Mouse (Mus musculus) layer of hippocampus, adult 2 months (tissue): ENCODE data around the gene Tjp2. TPM values are rescaled to one million over a fixed set of nuclear protein-coding genes. Genes with fewer than 3 reads are reported as not detected.

Experiments used
- DNase-seq, 2 experiments: peaks; one replicate each; pipeline ENCODE4 v3.0.0; 2022; ENCODE audit warnings: low spot score in 2 of 2
- H3K27ac ChIP-seq: fragments of 200-600 bp; 2 replicates; pipeline ENCODE4 v1.8.1; 2022
- H3K4me3 ChIP-seq: fragments of 200-600 bp; 2 replicates; pipeline ENCODE4 v1.8.1; 2022; ENCODE audit warnings: mild to moderate bottlenecking
- CTCF ChIP-seq: fragments of 200-600 bp; conservative IDR thresholded peaks from 2 replicates; pipeline ENCODE4 v1.8.1; 2022; ENCODE audit warnings: antibody characterized with exemption, mild to moderate bottlenecking, moderate library complexity
- long read RNA-seq, 2 experiments: library from polyadenylated mRNA; stranded (forward); transcript quantifications; one replicate each; pipeline ENCODE4 v2.0.0; 2021; ENCODE audit warnings: borderline mapping rate in 2 of 2
- total RNA-seq, 2 experiments: library from RNA; stranded (reverse); gene quantifications; 2 replicates each; pipeline ENCODE4 v1.2.3; 2021

The Tjp2 gene
- 10 to 100 TPM; 17.6 to 20.3 TPM for total RNA-seq
- long read RNA-seq, experiment 1, full-length matches to known transcripts, result 3 of 13 reads
- long read RNA-seq, experiment 1, partial matches to known transcripts, result 3 of 13 reads
- long read RNA-seq, experiment 1, other reads (novel, unspliced or antisense), result 7 of 13 reads
- long read RNA-seq, experiment 2, full-length matches to known transcripts, result 4 of 18 reads
- long read RNA-seq, experiment 2, partial matches to known transcripts, result 3 of 18 reads
- long read RNA-seq, experiment 2, other reads (novel, unspliced or antisense), result 11 of 18 reads

GRCm38 (mm10) chr19:24224500-24225304 lies at the start of gene Tjp2:
Gene Tjp2 (minus strand): TSS chr19:24225030.
- peak in 1 of 2 experiments; percentile 23 for DNase-seq
- peak; percentile 87 for TF ChIP-seq CTCF
- peak within 1 kb of the TSS; percentile 71 for H3K4me3 ChIP-seq
- peak within 1 kb of the TSS; percentile 87 for H3K27ac ChIP-seq

GRCm38 (mm10) chr19:24274281-24274680 lies 49.5 kb upstream of the Tjp2 start:
- no peak for DNase-seq
- Histone ChIP-seq H3K27ac (no peak overlapping the region), H3K4me3 (no peak overlapping the region)
- no peak for TF ChIP-seq CTCF

- peak; percentile 93 for TF ChIP-seq CTCF
Observed at GRCm38 (mm10) chr19:24271746-24272426, 47.1 kb upstream of the Tjp2 start.

GRCm38 (mm10) chr19:24271326-24271725 lies 46.5 kb upstream of the Tjp2 start:
- no peak for TF ChIP-seq CTCF
- Histone ChIP-seq H3K4me3 (peak overlapping the region; percentile 40), H3K27ac (peak overlapping the region; percentile 65; the same call in 1 of the 2 replicates)
- DNase-seq, result peak in 1 of 2 experiments; percentile 32

More at GRCm38 (mm10) chr19:24271746-24272426, 47.1 kb upstream of the Tjp2 start:
- DNase-seq, result peak; percentile 84 to 89
- H3K4me3 ChIP-seq, result peak overlapping the region; percentile 40
- peak overlapping the region; percentile 65; the same call in 1 of the 2 replicates for H3K27ac ChIP-seq

GRCm38 (mm10) chr19:24268531-24268930 lies 43.7 kb upstream of the Tjp2 start:
- peak overlapping the region; percentile 64 for H3K27ac ChIP-seq
- no peak for TF ChIP-seq CTCF
- no peak overlapping the region for H3K4me3 ChIP-seq

GRCm38 (mm10) chr19:24266046-24266830 lies 41.4 kb upstream of the Tjp2 start:
- no peak overlapping the region for H3K4me3 ChIP-seq
- TF ChIP-seq CTCF, result peak; percentile 29; the same call in 1 of the 2 replicates
- no peak overlapping the region for H3K27ac ChIP-seq
- no peak for DNase-seq

More at GRCm38 (mm10) chr19:24268531-24268930, 43.7 kb upstream of the Tjp2 start:
- no peak for DNase-seq

- DNase-seq, result peak; percentile 68 to 83
- TF ChIP-seq CTCF, result peak; percentile 90
- no peak overlapping the region for H3K27ac ChIP-seq
- no peak overlapping the region for H3K4me3 ChIP-seq
Observed at GRCm38 (mm10) chr19:24264991-24265390, 40.2 kb upstream of the Tjp2 start.

GRCm38 (mm10) chr19:24262736-24263135 lies 37.9 kb upstream of the Tjp2 start:
- DNase-seq, result no peak
- H3K27ac ChIP-seq, result no peak overlapping the region
- no peak for TF ChIP-seq CTCF
- no peak overlapping the region for H3K4me3 ChIP-seq

GRCm38 (mm10) chr19:24259390-24260351 lies 34.8 kb upstream of the Tjp2 start:
- Histone ChIP-seq H3K27ac (peak overlapping the region; percentile 80), H3K4me3 (no peak overlapping the region)
- no peak for TF ChIP-seq CTCF
- no peak for DNase-seq

- H3K4me3 ChIP-seq, result no peak overlapping the region
- H3K27ac ChIP-seq, result no peak overlapping the region
- no peak for DNase-seq
- no peak for TF ChIP-seq CTCF
Observed at GRCm38 (mm10) chr19:24258368-24258767, 33.5 kb upstream of the Tjp2 start.

- Histone ChIP-seq H3K4me3 (no peak overlapping the region), H3K27ac (no peak overlapping the region)
- DNase-seq, result no peak
- no peak for TF ChIP-seq CTCF
Observed at GRCm38 (mm10) chr19:24257962-24258361, 33.1 kb upstream of the Tjp2 start.
